Mouse (Mus musculus) embryonic fibroblast, embryonic 13.5 days (primary cell): ENCODE data around the gene Lipc. TPM values are rescaled to one million over a fixed set of nuclear protein-coding genes. Genes with fewer than 3 reads are reported as not detected.

Source experiments
- H3K27ac ChIP-seq: 2 replicates; pipeline ENCODE4 v1.5.1; 2012; ENCODE audit warnings: low read length, control low read depth, inconsistent platforms; ENCODE audit not compliant: insufficient read depth
- H3K4me1 ChIP-seq: 2 replicates; pipeline ENCODE4 v1.6.1; 2011; ENCODE audit warnings: low read length; ENCODE audit not compliant: control insufficient read depth, insufficient read depth
- H3K4me3 ChIP-seq: 2 replicates; pipeline ENCODE4 v1.5.1; 2011; ENCODE audit warnings: mild to moderate bottlenecking, control low read depth, low read length; ENCODE audit not compliant: insufficient read depth
- CTCF ChIP-seq: IDR thresholded peaks from 2 replicates; pipeline ENCODE4 v1.5.1; 2011; ENCODE audit warnings: mild to moderate bottlenecking, control low read depth, low read length, moderate library complexity, borderline replicate concordance; ENCODE audit not compliant: insufficient read depth
- POLR2A ChIP-seq: IDR thresholded peaks from 2 replicates; pipeline ENCODE4 v1.6.1; 2011; ENCODE audit warnings: low read depth, mild to moderate bottlenecking, control low read depth, low read length, moderate library complexity
- polyA plus RNA-seq: library from polyadenylated mRNA; stranded (reverse); fragments of >200 nt; gene quantifications from 2 replicates; pipeline ENCODE4 v1.2.4, GENCODE M21; 2011; ENCODE audit warnings: low read depth; ENCODE audit not compliant: missing spikeins, insufficient read length

The Lipc gene
- polyA plus RNA-seq, 1 experiment, result not detected

DNA sequence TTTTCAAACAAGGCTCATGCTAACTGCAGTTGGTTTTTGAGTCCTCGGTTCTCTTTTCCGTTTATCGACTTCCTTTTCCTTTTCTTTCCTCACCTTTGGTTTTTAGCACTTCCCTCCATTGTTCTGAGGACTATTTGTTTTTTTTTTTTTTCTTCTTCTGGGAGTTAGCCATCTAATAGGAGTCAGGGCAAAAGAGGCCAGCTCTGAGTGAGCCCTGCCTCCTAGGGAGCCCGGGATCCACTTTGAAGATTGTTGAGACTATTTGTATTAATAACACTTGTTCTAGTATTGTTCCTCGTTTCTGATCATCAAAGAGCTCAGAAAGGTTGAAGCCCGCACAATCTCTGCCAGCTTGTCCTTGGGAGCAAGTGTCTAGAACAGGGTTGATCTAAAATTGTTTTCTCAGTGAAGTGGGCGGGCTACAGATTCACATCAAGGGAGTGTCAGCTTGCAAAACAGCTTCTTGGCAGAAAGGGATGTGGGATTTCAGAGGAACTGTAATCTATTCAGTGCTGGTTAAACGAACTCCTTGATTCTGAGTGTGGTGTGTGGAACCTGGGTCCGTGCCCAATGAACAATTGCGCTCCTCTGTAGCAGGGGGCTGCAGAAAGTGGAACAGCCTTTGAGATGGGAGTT is 103.8 kb downstream of the Lipc start:
- Histone ChIP-seq H3K4me1 (no peaks in the 10 kb centered on the region), H3K4me3 (no peak overlapping the region), H3K27ac (no peak overlapping the region)
- TF ChIP-seq POLR2A (no peak), CTCF (no peak)

DNA sequence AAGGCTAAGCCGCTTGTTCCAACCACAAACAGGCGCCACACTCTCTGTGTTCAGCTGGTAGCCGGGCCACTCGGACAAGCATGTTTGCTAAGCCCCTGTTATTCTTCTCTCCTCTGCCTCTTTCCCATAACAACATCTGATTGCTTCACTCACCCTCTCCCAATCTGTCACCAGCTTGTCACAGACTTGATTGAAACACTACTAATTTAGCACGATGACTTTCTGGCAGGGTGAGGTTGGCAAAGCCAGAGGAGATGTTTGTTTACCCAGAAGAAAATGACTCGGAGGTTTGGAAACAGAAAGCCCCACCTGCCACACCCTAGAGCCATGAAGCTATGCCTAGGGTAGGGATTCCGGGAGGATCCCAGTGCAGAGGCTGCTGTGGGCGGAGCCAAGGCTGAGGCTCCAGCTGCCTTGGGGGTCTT is 104.4 kb downstream of the Lipc start:
- no peak for TF ChIP-seq CTCF
- no peak for TF ChIP-seq POLR2A

DNA sequence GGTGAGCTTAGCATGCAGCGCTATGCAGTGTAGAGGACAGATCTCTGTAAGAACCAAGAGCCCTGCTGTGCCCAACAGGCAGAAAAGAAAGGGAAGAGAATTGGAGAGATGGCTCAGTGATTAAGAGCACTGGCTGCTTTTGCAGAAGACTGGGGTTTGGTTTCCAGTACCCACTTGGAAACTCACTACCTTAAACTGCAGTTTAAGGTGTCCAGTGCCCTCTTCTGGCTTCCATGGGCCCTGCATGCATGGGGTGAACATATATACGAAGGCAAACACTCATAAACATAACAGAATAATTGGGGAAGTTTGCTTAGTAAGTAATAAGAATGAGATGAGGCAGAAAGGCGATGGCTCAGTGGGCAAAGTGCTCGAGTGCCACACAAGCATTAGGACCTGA is 108.8 kb downstream of the Lipc start:
- Histone ChIP-seq H3K27ac (no peak overlapping the region), H3K4me1 (peaks cover 4% of the 10 kb centered on the region; the same call in 1 of the 2 replicates), H3K4me3 (no peak overlapping the region)
- TF ChIP-seq POLR2A (no peak), CTCF (no peak)

More for the DNA sequence above, 104.4 kb downstream of the Lipc start:
- no peaks in the 10 kb centered on the region for H3K4me1 ChIP-seq
- H3K27ac ChIP-seq, result no peak overlapping the region
- H3K4me3 ChIP-seq, result no peak overlapping the region

DNA sequence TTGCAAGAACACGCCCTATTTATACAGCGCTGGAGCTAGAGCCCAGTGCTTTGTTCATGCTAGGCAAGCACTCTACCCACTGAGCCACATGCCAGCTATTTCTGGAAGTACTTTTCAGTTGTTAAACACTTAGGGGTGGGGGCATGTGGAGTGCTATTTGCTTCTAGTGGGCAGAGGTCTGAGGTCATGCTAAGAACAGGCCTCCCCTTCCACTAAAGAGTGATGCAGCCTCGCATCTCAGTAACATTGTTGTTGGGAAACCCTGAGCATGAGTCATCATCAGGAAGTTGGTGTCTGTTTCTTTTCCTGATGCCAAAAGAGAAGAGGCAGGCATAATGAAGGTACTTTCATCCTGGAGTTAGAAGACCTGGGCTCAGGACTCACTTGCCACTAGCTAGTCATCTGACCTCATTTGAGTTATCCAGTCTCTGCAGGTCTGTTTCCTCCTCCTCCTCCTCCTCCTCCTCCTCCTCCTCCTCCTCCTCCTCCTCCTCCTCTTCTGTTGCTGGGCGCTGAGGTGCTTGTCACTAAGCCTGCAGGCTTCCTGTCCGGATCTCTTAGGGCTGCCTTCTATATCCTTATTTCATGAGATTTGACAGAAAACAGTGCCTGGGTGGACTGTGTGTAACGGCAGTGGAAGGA is 109.6 kb downstream of the Lipc start:
- H3K27ac ChIP-seq, result no peak overlapping the region
- no peak overlapping the region for H3K4me3 ChIP-seq
- TF ChIP-seq CTCF (no peak), POLR2A (no peak)
- H3K4me1 ChIP-seq, result peaks cover 4% of the 10 kb centered on the region; the same call in 1 of the 2 replicates

DNA sequence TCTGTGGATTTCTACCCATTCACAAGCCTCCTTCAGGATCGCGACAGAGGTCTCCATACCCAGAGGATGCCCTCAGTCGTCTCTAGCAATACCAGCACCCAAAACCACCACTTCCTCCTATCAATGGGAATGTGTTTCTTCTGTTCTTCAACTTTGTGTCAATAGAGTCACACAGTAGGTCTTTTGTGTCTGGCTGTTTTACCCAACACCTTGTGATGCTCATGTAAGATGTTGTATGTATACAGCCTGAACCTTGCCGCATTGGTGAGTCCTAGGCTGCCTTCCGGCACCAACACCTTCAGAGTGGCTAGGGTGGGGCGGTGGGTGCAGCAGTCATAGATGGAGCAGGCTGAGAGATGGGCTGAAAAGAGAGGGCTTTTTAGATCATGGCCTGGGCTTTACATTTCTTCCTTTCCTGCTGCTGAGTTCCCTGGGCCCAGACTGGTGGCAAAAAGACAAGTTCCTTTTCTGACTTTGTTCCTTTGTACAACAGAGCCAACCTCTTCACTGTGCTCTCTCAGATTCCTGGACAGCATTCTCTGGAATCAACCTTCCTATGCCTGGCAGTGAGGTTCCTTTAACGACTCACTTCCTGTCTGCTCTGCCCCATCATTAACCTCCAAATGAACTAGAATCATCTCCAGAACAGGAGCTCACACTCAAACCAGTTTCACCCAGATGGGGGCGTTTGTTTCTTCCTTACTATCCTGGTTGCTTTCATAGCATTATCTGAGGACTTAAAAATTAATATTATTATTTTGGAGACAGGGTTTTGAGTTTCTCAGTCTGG is 110.4 kb downstream of the Lipc start:
- Histone ChIP-seq H3K4me1 (peaks cover 4% of the 10 kb centered on the region; the same call in 1 of the 2 replicates), H3K27ac (no peak overlapping the region), H3K4me3 (no peak overlapping the region)
- TF ChIP-seq CTCF, result no peak
- TF ChIP-seq POLR2A, result no peak

DNA sequence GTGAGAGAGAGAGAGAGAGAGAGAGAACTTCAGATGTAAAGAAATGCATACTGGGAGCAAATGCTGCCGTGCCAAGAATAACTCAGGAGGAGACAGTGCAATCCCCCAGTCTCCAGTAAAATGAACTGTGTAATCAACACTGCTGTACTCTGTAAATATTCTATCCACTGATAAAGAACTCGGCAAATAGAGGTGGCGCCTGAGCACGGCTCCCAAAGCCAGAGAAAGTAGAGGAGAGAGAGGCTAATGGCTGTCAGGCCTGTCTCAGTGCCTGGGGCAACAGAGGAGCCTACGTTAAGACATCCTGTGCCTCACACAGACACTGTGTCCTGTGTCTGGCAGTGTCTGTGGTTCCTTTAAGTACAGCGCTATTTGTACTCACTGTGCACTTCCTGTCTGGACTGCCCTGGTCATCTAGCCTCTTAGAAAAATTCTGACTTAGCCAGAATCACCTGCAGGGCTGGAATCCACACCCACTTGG is 111.1 kb downstream of the Lipc start:
- Histone ChIP-seq H3K27ac (no peak overlapping the region), H3K4me1 (peaks cover 4% of the 10 kb centered on the region; the same call in 1 of the 2 replicates), H3K4me3 (no peak overlapping the region)
- TF ChIP-seq CTCF (no peak), POLR2A (no peak)

DNA sequence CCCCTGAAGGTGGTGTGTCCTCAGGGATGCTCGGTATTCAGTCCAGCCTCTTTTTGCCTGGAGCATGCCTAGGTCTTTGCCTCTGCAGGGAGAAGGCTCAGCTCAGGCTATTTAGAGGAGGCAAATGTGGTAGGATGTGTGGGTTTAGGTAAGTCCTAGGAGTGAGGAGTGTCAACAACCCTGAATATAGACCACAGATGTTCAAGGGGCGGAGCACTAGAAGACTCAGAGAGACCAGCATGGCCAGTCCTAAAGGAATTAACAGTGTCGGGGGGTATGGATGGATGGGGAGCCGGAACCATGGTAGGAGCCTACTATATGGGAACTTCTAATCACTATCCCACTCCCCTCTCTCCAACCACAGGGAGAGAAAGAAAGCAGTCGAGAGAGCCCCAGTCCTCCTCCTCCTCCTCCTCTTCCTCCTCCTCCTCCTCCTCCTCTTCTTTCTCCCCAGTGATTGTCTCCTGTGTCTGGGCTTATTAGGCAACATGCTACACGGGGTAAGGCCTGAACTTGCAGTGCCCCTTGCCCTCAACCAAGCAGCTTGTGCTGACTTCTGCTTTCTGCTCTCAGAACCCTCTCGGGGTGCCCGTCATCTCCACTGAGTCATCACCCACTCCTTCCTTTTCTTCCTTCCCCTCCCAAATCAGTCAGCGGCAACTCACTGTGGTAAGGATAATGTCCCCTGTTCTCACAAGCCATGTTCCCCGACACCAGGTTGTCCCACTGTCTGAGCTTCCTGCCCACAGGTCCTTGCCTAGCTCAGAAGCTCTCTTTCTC is 113.7 kb downstream of the Lipc start:
- Histone ChIP-seq H3K27ac (no peak overlapping the region), H3K4me1 (peaks cover 7% of the 10 kb centered on the region; the same call in 1 of the 2 replicates), H3K4me3 (no peak overlapping the region)
- TF ChIP-seq POLR2A, result no peak
- TF ChIP-seq CTCF, result no peak

DNA sequence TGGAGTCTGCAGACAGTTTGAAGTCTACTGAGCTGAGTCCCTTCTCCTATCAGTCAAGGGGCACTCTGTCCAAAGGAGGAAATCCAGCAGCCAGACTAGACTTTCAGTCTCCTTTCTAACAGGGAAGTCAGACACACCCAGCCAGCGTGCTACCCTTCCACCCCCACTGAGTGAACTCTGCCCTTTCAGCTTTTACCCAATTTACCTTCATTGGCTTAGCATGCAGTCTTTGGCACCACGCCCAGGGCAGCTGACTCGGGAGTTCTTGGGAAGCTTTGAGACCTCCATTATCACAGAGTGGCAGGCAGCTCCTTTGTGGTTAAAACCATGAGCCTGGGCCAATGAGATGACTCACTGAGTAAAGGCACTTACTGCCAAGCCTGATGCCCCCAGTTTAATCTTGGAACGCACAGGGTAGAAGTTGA is 117.3 kb downstream of the Lipc start:
- no peak for TF ChIP-seq POLR2A
- no peak for TF ChIP-seq CTCF
- Histone ChIP-seq H3K4me1 (0 out of 2 replicates have a peak, but pooled peaks cover 4% of the 10 kb centered on the region), H3K27ac (peak overlapping the region; percentile 57), H3K4me3 (no peak overlapping the region)

DNA sequence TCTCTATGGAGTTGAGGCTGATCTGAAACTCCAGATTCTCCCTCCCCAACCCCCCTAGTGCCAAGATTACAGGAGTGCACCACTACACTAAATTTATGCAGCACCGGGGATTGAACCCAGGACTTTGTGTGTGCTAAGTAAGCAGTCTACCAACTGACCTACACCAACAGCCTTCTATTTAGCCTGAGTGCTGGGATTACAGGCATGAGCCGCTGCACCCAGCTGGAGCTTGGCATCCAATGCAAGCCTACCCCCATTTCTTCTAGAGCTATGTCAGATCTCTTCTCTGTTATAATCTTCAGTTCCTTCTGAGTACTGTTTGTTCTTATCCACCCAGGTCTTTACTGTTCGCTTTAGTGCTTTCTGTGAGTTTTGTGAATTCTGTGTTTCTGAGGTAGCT is 117.8 kb downstream of the Lipc start:
- peak overlapping the region; percentile 57 for H3K27ac ChIP-seq
- H3K4me3 ChIP-seq, result no peak overlapping the region
- TF ChIP-seq CTCF, result no peak
- no peak for TF ChIP-seq POLR2A
- 0 out of 2 replicates have a peak, but pooled peaks cover 4% of the 10 kb centered on the region for H3K4me1 ChIP-seq
